Mouse (Mus musculus) WW6 (cell line): ENCODE results near the gene Slc25a3.

ENCODE experiments used
- DNase-seq: peaks from one replicate; pipeline ENCODE4 v3.0.0-alpha.2; 2013; ENCODE audit warnings: low read depth, low spot score

Slc25a3 gene

GRCm38 (mm10) chr10:91094251-91095104 is 29.4 kb downstream of the Slc25a3 start:
- no peak for DNase-seq

- DNase-seq, result no peak
Measured at GRCm38 (mm10) chr10:91092812-91093211, 31.0 kb downstream of the Slc25a3 start.

- no peak for DNase-seq
Measured at GRCm38 (mm10) chr10:91083393-91083927, 40.4 kb downstream of the Slc25a3 start.

- DNase-seq, result peak; percentile 94
Measured at GRCm38 (mm10) chr10:91082550-91083392, 41.1 kb downstream of the Slc25a3 start, which contains the start of the genes Apaf1 and Ikbip. Apaf1 (minus strand) TSS chr10:91082770. Ikbip (plus strand) TSS chr10:91082940.

- DNase-seq, result no peak
Measured at GRCm38 (mm10) chr10:91081959-91082507, 41.8 kb downstream of the Slc25a3 start.

- DNase-seq, result no peak
Measured at GRCm38 (mm10) chr10:91080540-91080939, 43.3 kb downstream of the Slc25a3 start.

GRCm38 (mm10) chr10:91076667-91077066 is 47.2 kb downstream of the Slc25a3 start:
- DNase-seq, result no peak

- DNase-seq, result no peak
Measured at GRCm38 (mm10) chr10:91073345-91073744, 50.5 kb downstream of the Slc25a3 start.

- DNase-seq, result no peak
Measured at GRCm38 (mm10) chr10:91071768-91072167, 52.1 kb downstream of the Slc25a3 start.
